Mouse (Mus musculus) neural tube, embryonic 14.5 days (tissue): ENCODE measurements around the gene Slit1. TPM values are rescaled to one million over a fixed set of nuclear protein-coding genes. Genes with fewer than 3 reads are reported as not detected.

ENCODE experiments used
- ATAC-seq: fragments of 200-750 bp; cut with Nextera tagmentation; 2 replicates; pipeline ENCODE4 v1.8.0; 2017; ENCODE audit warnings: low read depth, mild to moderate bottlenecking, moderate TSS enrichment, moderate library complexity
- H3K27ac ChIP-seq: fragments of 300-500 bp; sonication (generic); 2 replicates; pipeline ENCODE4 v1.5.1; 2014; ENCODE audit warnings: low read depth, mild to moderate bottlenecking, control low read depth, low read length, moderate library complexity, mixed read lengths
- H3K27me3 ChIP-seq: fragments of 300-500 bp; sonication (generic); 2 replicates; pipeline ENCODE4 v1.6.1; 2014; ENCODE audit warnings: low read length; ENCODE audit not compliant: control insufficient read depth, insufficient read depth
- H3K36me3 ChIP-seq: fragments of 300-500 bp; sonication (generic); 2 replicates; pipeline ENCODE4 v1.6.1; 2014; ENCODE audit warnings: low read length, mixed read lengths; ENCODE audit not compliant: control insufficient read depth, insufficient read depth
- H3K4me1 ChIP-seq: fragments of 300-500 bp; sonication (generic); 2 replicates; pipeline ENCODE4 v1.6.1; 2014; ENCODE audit warnings: low read length; ENCODE audit not compliant: control insufficient read depth, insufficient read depth
- H3K4me2 ChIP-seq: fragments of 300-500 bp; sonication (generic); 2 replicates; pipeline ENCODE4 v1.6.1; 2014; ENCODE audit warnings: mild to moderate bottlenecking, low read depth, low read length, control low read depth
- H3K4me3 ChIP-seq: fragments of 300-500 bp; sonication (generic); 2 replicates; pipeline ENCODE4 v1.5.1; 2014; ENCODE audit warnings: low read depth, low read length, control low read depth, mixed read lengths
- H3K9ac ChIP-seq: fragments of 300-500 bp; sonication (generic); replicated peaks from 2 replicates; pipeline ENCODE4 v1.6.1; 2014; ENCODE audit warnings: low read depth, mild to moderate bottlenecking, control low read depth, low read length, mixed read lengths
- H3K9me3 ChIP-seq: fragments of 300-500 bp; sonication (generic); 2 replicates; pipeline ENCODE4 v1.6.1; 2016; ENCODE audit warnings: low read length; ENCODE audit not compliant: control insufficient read depth
- WGBS: fragments of 180-500 bp; shearing (Covaris S2); extraction: QIAGEN DNeasy Blood & Tissue Kit; methylation state at CpG from one replicate; pipeline ENCODE4 v1.1.7; 2014; 5-methylcytosine and 5-hydroxymethylcytosine counted together
- polyA plus RNA-seq: library from polyadenylated mRNA; unstranded; fragments of >200 nt; fragmentation: Nextera tagmentation; extraction: Ambion mirVana; gene quantifications from 2 replicates; pipeline ENCODE4 v1.2.1, GENCODE M21; 2014

The Slit1 gene
- polyA plus RNA-seq, 1 experiment from 2014 or later = 53.5 TPM

- Histone ChIP-seq H3K27me3 (no peaks in the 10 kb centered on the region), H3K4me3 (no peak overlapping the region), H3K27ac (peak overlapping the region; percentile 62), H3K36me3 (no peaks in the 10 kb centered on the region), H3K4me1 (peaks cover 36% of the 10 kb centered on the region), H3K9me3 (no peaks in the 10 kb centered on the region), H3K4me2 (no peak overlapping the region), H3K9ac (no peak overlapping the region)
- WGBS = 33% methylated on average over 4 of the region's 4 CpGs
- ATAC-seq = no peak
Measured at GRCm38 (mm10) chr19:41660999-41661374, 82.5 kb downstream of the Slit1 start.

GRCm38 (mm10) chr19:41660294-41660998, 83.0 kb downstream of the Slit1 start:
- Histone ChIP-seq H3K27ac (peak overlapping the region; percentile 62), H3K4me1 (peaks cover 41% of the 10 kb centered on the region), H3K27me3 (no peaks in the 10 kb centered on the region), H3K9ac (no peak overlapping the region), H3K36me3 (no peaks in the 10 kb centered on the region), H3K4me2 (no peak overlapping the region), H3K4me3 (no peak overlapping the region), H3K9me3 (no peaks in the 10 kb centered on the region)
- 56% methylated on average over 17 of the region's 17 CpGs for WGBS
- ATAC-seq = no peak

- H3K4me2 ChIP-seq = no peak overlapping the region
- ATAC-seq = no peak
- no peaks in the 10 kb centered on the region for H3K36me3 ChIP-seq
- 24% methylated on average over 9 of the region's 9 CpGs for WGBS
- H3K9me3 ChIP-seq = no peaks in the 10 kb centered on the region
- no peaks in the 10 kb centered on the region for H3K27me3 ChIP-seq
- H3K9ac ChIP-seq = no peak overlapping the region
- H3K4me3 ChIP-seq = no peak overlapping the region
- peaks cover 44% of the 10 kb centered on the region for H3K4me1 ChIP-seq
- no peak overlapping the region for H3K27ac ChIP-seq
Measured at GRCm38 (mm10) chr19:41657446-41657845, 86.0 kb downstream of the Slit1 start.

- Histone ChIP-seq H3K36me3 (no peaks in the 10 kb centered on the region), H3K4me2 (no peak overlapping the region), H3K4me3 (no peak overlapping the region), H3K9ac (no peak overlapping the region), H3K4me1 (peaks cover 46% of the 10 kb centered on the region), H3K27me3 (no peaks in the 10 kb centered on the region), H3K27ac (peak overlapping the region; percentile 28; the same call in 1 of the 2 replicates), H3K9me3 (no peaks in the 10 kb centered on the region)
- 81% methylated on average over 14 of the region's 14 CpGs for WGBS
- no peak for ATAC-seq
Measured at GRCm38 (mm10) chr19:41656671-41657070, 86.8 kb downstream of the Slit1 start.

- 0 out of 2 replicates have a peak overlapping the region, but pooled peaks have one; percentile 28 for H3K9ac ChIP-seq
- no peak overlapping the region for H3K4me2 ChIP-seq
Measured at GRCm38 (mm10) chr19:41655970-41656369, 87.5 kb downstream of the Slit1 start.

GRCm38 (mm10) chr19:41655089-41655783, 88.2 kb downstream of the Slit1 start:
- WGBS = 12% methylated on average over 6 of the region's 6 CpGs
- Histone ChIP-seq H3K4me1 (peaks cover 38% of the 10 kb centered on the region), H3K4me3 (no peak overlapping the region), H3K4me2 (no peak overlapping the region), H3K27me3 (no peaks in the 10 kb centered on the region), H3K9ac (0 out of 2 replicates have a peak overlapping the region, but pooled peaks have one; percentile 28), H3K36me3 (no peaks in the 10 kb centered on the region; the same call in 1 of the 2 replicates), H3K9me3 (no peaks in the 10 kb centered on the region), H3K27ac (peak overlapping the region; percentile 49)
- ATAC-seq = no peak; the same call in 1 of the 2 replicates

More at GRCm38 (mm10) chr19:41655970-41656369, 87.5 kb downstream of the Slit1 start:
- Histone ChIP-seq H3K9me3 (no peaks in the 10 kb centered on the region), H3K27ac (peak overlapping the region; percentile 49; the same call in 1 of the 2 replicates), H3K27me3 (no peaks in the 10 kb centered on the region), H3K36me3 (no peaks in the 10 kb centered on the region; the same call in 1 of the 2 replicates), H3K4me1 (peaks cover 43% of the 10 kb centered on the region), H3K4me3 (no peak overlapping the region)
- ATAC-seq = peak; percentile 63
- 6% methylated on average over 9 of the region's 9 CpGs for WGBS

- H3K4me1 ChIP-seq = peaks cover 28% of the 10 kb centered on the region
- H3K9ac ChIP-seq = no peak overlapping the region
- no peak overlapping the region for H3K4me2 ChIP-seq
- H3K9me3 ChIP-seq = no peaks in the 10 kb centered on the region
- no peaks in the 10 kb centered on the region for H3K27me3 ChIP-seq
- H3K27ac ChIP-seq = no peak overlapping the region
- H3K36me3 ChIP-seq = no peaks in the 10 kb centered on the region; the same call in 1 of the 2 replicates
- 26% methylated on average over 10 of the region's 10 CpGs for WGBS
- peak; percentile 42; the same call in 1 of the 2 replicates for ATAC-seq
- no peak overlapping the region for H3K4me3 ChIP-seq
Measured at GRCm38 (mm10) chr19:41651967-41652366, 91.5 kb downstream of the Slit1 start.

- Histone ChIP-seq H3K4me1 (peaks cover 8% of the 10 kb centered on the region; the same call in 1 of the 2 replicates), H3K9ac (no peak overlapping the region), H3K27me3 (no peaks in the 10 kb centered on the region), H3K27ac (no peak overlapping the region), H3K36me3 (no peaks in the 10 kb centered on the region; the same call in 1 of the 2 replicates), H3K4me2 (no peak overlapping the region), H3K4me3 (no peak overlapping the region), H3K9me3 (no peaks in the 10 kb centered on the region)
- no peak for ATAC-seq
- WGBS = 31% methylated on average over 10 of the region's 10 CpGs
Measured at GRCm38 (mm10) chr19:41649394-41649793, 94.1 kb downstream of the Slit1 start.
